In genomic region chr6:145193446-145193845, GRCm38 (mm10) we compare ENCODE assay signal across 15 mouse cellular contexts. TPM values are rescaled to one million over a fixed set of nuclear protein-coding genes. Genes with fewer than 3 reads are reported as not detected.
A peak's percentile ranks its signal among the peaks of the same experiment; 100 is the strongest.
DNase-seq lines count a peak whose midpoint lies in the region; ATAC-seq and TF ChIP-seq lines count a peak whose summit lies in the region.
"Had no signal": no experiment of that assay in that cellular context is flagged by ENCODE, and none has a peak within 500 bp of the region (broad histone marks: within the 10 kb centered on the region; RNA-seq: fewer than 3 reads in every experiment).

No protein-coding gene starts in this region.

- WGBS in lung, adult 2 months = 65% methylated on average over 11 of the region's 11 CpGs

- no peak for TF ChIP-seq POLR2A in lung, adult 2 months (IDR thresholded peaks at IDR 0.05; ENCODE audit: borderline replicate concordance, extremely low read depth, low read depth, low read length)

- no peak overlapping the region for H3K4me3 ChIP-seq in lung, adult 2 months (replicated peaks; ENCODE audit: extremely low read depth, low read depth, low read length)
- H3K4me3 ChIP-seq: embryonic facial prominence, embryonic 12.5 days; midbrain, embryonic 15.5 days; neural tube, embryonic 13.5 days had no signal

- H3K4me1 ChIP-seq in lung, adult 2 months (ENCODE audit: control insufficient read depth, insufficient read depth, low read length) = no peaks in the 10 kb centered on the region
- H3K4me1 ChIP-seq: embryonic facial prominence, embryonic 12.5 days; midbrain, embryonic 15.5 days; neural tube, embryonic 13.5 days had no signal

- peak; percentile 80 to 85 for ATAC-seq in hematopoietic stem cell, adult 5-6 weeks (replicated peaks in 1 of 2; ENCODE audit: insufficient read depth in 1 of 2, low FRiP score in 2 of 2, low TSS enrichment in 1 of 2, low read depth in 1 of 2, poor library complexity in 2 of 2, severe bottlenecking in 2 of 2)
- ATAC-seq: midbrain, embryonic 15.5 days had no signal

- no peak for TF ChIP-seq CTCF in lung, adult 2 months (IDR thresholded peaks at IDR 0.05; ENCODE audit: insufficient read depth, low read length)

- intact Hi-C loops in left cerebral cortex, postnatal 36 days (cut with DNase I) = no loop called here

- DNase-seq in A20 (ENCODE audit: low read depth, low spot score) = peak; percentile 29
- DNase-seq in CD4-positive, CD25-positive, alpha-beta regulatory T cell, adult 2 months (ENCODE audit: low read depth, low spot score) = peak; percentile 85
- DNase-seq in thymus, adult 18-20 months = peak; percentile 36 to 46
- no peak for DNase-seq in lung, adult 2 months
- DNase-seq in cerebellum, adult 11 months = no peak
- DNase-seq in left cerebral cortex, postnatal 36 days (ENCODE audit: low spot score in 2 of 2) = no peak
- DNase-seq: cerebellum, postnatal 10 days; heart, adult 18-20 months; kidney, postnatal 10 days; lung, postnatal 36 days had no signal

RNA-seq across cellular contexts. Expression of gene Casc1, which starts 17.4 kb away (rescaled TPM):
- total RNA-seq in hematopoietic stem cell, adult 5-6 weeks (2017) = 0.69 and 3.4 TPM in 2 replicates
- 3.2 and 4.5 TPM in 2 replicates for polyA plus RNA-seq in lung, adult 2 months (2012; rRNA removed)
- total RNA-seq in left cerebral cortex, postnatal 36 days (2021) = 1 to 10 TPM in 1 of 2 experiments, under 1 TPM in 1; 0.89 to 1.8 TPM
- polyA plus RNA-seq: G1E had no signal

RNA-seq across cellular contexts. Expression of gene Etfrf1, which starts 17.5 kb away (rescaled TPM):
- 24.9 and 30.4 TPM in 2 replicates for total RNA-seq in hematopoietic stem cell, adult 5-6 weeks (2017)
- 3.7 and 8.3 TPM in 2 replicates for polyA plus RNA-seq in lung, adult 2 months (2012; rRNA removed)
- total RNA-seq in left cerebral cortex, postnatal 36 days (2021) = 10 to 100 TPM; 20.9 to 21.8 TPM

RNA-seq across cellular contexts. Expression of gene Kras, which starts 56.6 kb away (rescaled TPM):
- 30.1 and 40.3 TPM in 2 replicates for total RNA-seq in hematopoietic stem cell, adult 5-6 weeks (2017)
- 23.2 and 27.7 TPM in 2 replicates for polyA plus RNA-seq in lung, adult 2 months (2012; rRNA removed)
- total RNA-seq in left cerebral cortex, postnatal 36 days (2021) = 10 to 100 TPM; 78.2 to 89.0 TPM

Comparison
In these comparisons a context has a peak if more than half of its experiments do, and no peak if none do; other contexts are left out.
1. DNase-seq: peak in A20 (single experiment), CD4-positive, CD25-positive, alpha-beta regulatory T cell, adult 2 months (single experiment) and thymus, adult 18-20 months (2 of 2); none in lung, adult 2 months (single experiment), cerebellum, adult 11 months (single experiment) and left cerebral cortex, postnatal 36 days (0 of 2).